Mouse (Mus musculus): ENCODE measurements at regions not wholly inside any gene's neighbourhood (a gene's known extent, or its start where the extent isn't known, plus 50 kb on each side); places are given as distances from the start of the nearest gene placed in this dataset.

DNA sequence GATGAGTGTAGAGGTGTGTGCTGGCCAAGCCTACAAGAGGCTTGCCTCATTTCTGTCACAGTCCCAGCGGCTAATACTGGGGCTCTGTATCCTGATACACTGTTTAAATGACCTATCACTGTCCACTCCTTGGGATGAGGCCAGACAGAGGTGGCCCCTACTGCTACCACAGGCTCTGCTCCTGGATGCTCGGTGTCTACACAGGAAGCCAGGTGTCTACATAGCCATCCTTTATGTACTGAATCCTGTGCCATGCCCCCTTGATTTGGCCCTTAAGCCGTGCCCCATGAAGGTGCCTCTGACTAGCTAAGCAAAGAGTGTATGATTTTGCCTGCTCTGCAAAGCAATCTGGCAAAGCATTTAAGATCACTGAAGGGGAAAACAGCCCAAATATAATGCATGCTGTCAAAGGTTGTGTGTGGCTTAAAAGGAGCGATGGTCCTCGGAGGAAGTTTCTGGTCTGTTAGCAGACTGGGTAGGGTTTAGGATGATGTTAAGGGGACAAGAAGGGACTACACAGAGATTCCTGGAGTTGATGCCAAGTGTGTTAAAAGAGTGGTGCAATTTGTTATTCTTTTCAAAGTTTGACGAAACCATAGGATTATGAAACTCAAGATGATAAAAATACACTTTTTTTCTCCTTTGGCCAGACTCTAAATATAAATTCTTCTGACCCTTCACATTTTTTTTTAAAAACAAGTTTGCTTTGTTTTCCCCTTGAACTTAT is 104.2 kb downstream of the E030025P04Rik start:
- no peak for DNase-seq (ENCODE audit: low read depth, low spot score)

DNA sequence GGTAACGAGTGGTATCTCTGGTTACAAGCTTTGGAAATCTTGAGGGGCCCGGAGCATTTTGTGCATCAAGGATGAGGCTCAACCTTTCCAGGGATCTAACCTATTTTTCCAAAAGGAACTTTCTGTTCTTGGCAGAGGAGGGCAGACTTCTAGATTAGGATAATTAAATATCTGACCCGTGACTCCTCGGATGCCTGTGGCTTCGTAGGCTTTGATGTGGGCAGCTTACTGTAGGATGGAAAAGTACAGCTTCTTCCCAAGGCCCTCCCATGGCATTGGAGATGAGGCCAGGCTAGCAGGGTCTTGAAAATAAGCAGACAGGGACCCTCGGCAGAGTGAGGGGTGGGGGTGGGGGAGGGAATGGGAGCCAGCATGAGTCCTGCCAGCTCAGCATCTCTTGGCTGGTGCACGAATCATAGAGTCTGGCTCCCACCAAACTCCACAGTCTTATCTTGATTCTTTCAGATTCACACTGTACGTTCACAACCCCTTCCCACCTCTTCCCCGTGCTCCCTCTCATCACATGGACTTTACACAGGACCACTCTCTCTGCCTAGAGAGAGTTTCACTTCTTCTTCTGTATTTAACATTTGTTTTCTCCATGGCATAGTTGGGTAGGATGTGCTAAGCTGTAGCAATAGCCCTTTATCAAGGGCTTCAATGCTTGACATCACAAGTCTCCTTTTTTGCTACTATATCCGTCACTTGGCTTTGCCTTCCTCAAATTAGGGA is 104.9 kb downstream of the E030025P04Rik start:
- DNase-seq (ENCODE audit: low read depth, low spot score) = no peak

DNA sequence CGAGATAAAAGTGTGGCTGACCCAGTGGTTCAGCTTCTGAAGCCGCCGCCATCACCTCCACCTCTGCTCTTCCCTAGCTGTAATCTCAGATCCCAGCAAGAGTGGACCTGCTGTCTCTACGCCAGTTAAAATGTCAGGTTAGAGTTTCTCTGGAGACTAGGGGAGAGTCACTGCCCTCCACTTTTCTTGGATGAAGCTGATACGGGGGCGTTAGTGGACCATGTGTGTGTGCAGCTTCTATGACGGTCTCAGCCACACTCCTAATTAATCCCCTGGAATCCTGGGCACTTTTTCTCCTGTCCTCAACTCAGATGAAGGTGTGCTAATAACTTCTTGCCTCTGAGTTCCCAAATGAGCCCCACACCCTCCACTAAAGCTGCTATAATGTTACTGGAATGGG is 106.0 kb downstream of the E030025P04Rik start:
- no peak for DNase-seq (ENCODE audit: low read depth, low spot score)

DNA sequence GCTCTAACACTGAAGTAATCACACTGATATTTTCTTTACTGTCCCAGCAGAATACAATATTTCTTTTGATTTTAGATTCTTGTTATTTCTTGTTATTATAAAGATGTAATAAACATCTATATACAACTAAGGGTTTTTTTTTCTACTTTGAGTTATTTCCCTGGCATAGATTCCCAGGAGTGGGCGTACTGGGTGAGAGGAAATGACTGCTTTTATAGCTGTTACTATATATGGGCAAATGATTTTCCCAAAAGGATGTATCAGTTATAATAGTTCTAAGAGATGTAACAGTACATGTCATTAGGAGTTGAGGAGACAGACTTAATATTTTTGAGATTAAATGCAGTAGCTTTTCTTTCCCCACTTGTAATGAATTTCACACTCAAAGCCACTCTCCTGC is 109.6 kb downstream of the E030025P04Rik start:
- no peak for DNase-seq (ENCODE audit: low read depth, low spot score)

DNA sequence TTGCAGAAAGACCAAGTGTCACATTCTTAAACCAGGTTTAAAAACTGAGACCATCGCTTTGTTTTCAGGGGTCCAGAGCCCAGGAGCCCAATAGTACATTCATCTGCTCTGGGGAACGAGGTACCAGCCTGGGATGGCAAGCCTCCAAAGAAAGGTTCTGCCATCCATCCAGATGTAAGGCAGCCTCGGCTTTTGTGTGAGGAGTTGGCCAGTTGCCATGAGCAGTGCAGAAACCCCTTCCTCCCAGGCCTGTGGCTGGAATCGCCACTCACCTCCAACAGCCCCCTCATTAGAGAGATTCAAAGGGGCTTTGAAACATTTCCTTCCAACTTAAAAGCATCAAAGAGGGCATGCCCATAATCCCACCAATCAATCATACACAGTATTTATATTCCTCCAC is 110.1 kb downstream of the E030025P04Rik start:
- DNase-seq (ENCODE audit: low read depth, low spot score) = no peak

DNA sequence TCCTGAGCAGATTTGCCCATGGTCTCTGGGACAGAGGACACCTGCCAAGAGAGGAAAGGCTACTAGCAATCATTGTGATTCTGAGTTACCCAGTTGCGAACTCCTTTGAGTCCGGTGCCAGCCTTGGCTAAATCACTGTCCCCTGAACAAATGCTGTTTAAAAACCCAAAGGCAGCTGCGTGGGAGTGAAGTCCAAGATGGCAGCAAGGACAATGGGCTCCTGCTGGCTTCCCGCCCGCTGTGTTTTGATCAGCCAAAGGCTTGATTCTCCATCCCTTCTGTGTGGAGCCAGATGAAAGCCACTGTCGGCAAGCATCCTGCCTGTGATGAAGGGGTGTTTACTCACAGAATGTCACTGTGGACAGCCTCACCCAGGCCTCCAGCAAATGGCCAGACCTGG is 111.4 kb downstream of the E030025P04Rik start:
- DNase-seq (ENCODE audit: low read depth, low spot score) = no peak

DNA sequence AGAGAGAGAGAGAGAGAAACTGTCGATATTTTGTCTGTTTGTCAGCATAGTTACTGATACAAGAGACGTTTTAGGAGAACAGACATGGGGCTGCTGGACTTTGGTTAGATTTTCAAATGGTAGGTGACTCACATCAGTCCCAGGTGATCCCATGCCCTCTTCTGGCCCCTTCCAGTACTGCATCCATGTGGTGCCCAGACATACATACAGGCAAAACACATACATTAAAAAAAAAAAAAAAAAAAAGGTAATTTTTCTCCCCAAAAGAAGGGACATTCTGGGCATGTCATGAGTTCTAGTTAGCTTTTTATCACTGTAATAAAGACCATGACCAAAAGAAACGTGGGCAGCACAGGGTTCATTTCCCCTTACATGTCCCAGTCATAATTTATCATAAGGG is 110.3 kb downstream of the Axin2 start:
- peak; percentile 69 for DNase-seq (ENCODE audit: low read depth, low spot score)

DNA sequence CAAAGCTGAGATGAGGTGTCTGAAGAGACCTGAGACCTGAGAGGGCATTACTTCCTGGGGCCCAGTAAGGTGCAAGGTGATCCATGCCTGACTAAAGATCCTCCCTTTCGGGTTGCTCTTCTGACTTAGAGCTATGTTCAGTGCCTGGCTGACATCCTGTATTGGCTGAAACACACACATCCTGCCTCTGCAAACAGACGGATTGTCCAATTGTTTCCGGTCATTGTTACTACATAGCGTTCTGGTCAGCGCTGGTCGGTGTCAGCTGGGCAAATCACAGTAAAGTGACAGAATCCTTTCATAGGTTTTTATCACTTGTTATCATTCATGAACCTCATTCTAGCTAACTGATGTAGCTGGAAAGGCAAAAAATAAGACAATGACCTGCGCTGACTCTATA is 109.7 kb downstream of the Axin2 start:
- DNase-seq (ENCODE audit: low read depth, low spot score) = no peak

DNA sequence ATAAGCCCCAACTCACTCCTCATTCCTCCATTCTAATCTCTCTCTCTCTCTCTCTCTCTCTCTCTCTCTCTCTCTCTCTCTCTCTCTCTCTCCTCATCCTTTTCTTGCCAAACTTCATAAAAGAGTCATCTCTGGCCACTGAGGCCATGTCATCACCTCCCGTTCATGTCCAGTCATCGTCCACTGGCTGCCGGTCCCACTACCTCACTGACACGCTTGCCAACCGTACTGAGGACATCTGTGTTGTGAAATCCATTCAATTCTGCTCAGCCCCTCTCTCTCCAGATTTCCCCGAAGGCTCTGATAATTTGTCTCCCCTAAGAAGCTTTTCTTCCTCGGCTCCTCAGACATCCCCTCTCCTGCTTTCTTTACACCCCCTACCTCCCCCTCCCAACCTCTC is 94.7 kb downstream of the Axin2 start:
- no peak for DNase-seq (ENCODE audit: low read depth, low spot score)

DNA sequence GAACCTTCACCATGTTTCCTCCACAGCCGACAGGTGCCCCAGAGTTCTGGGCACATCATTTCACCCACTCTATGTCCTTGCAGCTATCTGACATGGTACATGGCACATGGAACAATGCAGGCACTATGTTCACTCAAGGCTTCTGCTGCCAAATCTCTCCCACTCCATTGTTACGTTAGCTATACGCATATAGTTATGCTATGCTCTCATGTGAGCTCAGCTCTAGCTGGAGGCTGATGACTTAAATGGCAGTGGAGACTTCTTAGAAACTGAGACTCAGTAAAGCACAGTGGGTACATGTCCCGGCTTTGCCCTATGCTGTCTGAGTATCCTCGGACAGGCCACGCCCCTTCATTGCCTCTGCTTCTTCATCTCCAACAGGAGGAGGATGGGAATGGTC is 91.0 kb downstream of the Axin2 start:
- DNase-seq (ENCODE audit: low read depth, low spot score) = no peak

DNA sequence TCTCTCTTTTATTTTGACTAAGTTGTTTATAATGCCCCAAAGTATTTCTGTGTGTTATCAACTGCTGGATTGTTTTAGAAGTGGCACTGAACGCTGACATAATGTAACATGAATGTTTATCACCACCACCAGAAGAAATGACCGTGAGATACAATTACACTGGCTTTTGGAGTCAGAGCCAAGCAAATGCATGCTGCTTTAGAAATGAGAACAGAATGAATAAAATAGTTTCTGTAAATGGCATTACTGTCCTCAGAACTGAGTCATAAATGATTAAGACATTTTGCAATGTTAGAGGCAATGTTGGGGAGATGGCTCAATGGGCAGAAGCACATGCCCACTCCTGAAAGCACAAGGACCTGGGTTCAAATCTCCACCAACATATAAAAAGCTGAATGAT is 88.7 kb downstream of the Axin2 start:
- no peak for DNase-seq (ENCODE audit: low read depth, low spot score)

DNA sequence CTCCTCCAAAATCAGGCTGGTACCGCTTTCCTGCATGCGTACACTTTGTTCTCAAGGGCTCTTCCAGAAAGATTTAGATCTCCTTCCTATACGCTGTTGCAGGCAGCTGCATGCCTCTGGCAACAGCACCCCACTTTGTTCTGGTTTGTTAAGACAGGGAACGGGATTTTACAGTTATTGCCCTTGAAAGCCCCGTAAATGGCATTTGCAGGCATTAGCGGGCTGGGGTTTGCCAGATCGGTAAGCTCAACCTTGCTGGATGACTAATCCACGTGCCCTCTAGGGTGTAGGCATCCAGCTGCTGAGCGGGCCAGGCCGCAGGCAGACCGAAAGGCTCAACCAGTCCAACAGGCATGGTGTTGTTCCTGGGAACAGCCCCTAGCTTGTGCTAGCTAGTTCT is 85.5 kb downstream of the Axin2 start:
- DNase-seq (ENCODE audit: low read depth, low spot score) = no peak
